In genomic region chr9:73392036-73392435, GRCm38 (mm10) we compare ENCODE assay signal across 29 mouse cellular contexts.
"Had no signal": no experiment of that assay in that cellular context is flagged by ENCODE, and none has a peak within 500 bp of the region (broad histone marks: within the 10 kb centered on the region; RNA-seq: fewer than 3 reads in every experiment).

No protein-coding gene starts in this region.

- H3K9me3 ChIP-seq: heart, embryonic 13.5 days; heart, embryonic 15.5 days; hindbrain, embryonic 10.5 days; hindbrain, embryonic 12.5 days; intestine, embryonic 15.5 days; limb, embryonic 10.5 days; limb, embryonic 12.5 days; liver, embryonic 13.5 days; liver, embryonic 15.5 days had no signal

- H3K4me1 ChIP-seq: heart, embryonic 13.5 days; heart, embryonic 15.5 days; hindbrain, embryonic 10.5 days; hindbrain, embryonic 12.5 days; intestine, embryonic 15.5 days; limb, embryonic 10.5 days; limb, embryonic 12.5 days; liver, embryonic 13.5 days; liver, embryonic 15.5 days had no signal

- H3K4me2 ChIP-seq: heart, embryonic 11.5 days; heart, embryonic 13.5 days; heart, embryonic 15.5 days; hindbrain, embryonic 12.5 days; hindbrain, embryonic 14.5 days; intestine, embryonic 15.5 days; limb, embryonic 12.5 days; liver, embryonic 11.5 days; liver, embryonic 13.5 days; liver, embryonic 15.5 days had no signal

- ATAC-seq: hindbrain, embryonic 16.5 days; inflammation-experienced regulatory T-cells, adult 6 months; intestine, embryonic 15.5 days; intestine, postnatal 0 days; liver, postnatal 0 days had no signal

- H3K27me3 ChIP-seq: heart, embryonic 13.5 days; heart, embryonic 15.5 days; hindbrain, embryonic 12.5 days; intestine, embryonic 15.5 days; limb, embryonic 12.5 days; liver, embryonic 13.5 days; liver, embryonic 15.5 days had no signal

- H3K36me3 ChIP-seq: heart, embryonic 13.5 days; heart, embryonic 15.5 days; hindbrain, embryonic 10.5 days; hindbrain, embryonic 12.5 days; intestine, embryonic 15.5 days; limb, embryonic 10.5 days; limb, embryonic 12.5 days; liver, embryonic 13.5 days; liver, embryonic 15.5 days had no signal

- H3K27ac ChIP-seq: gastrocnemius, adult 2 months; heart, adult 2 months; heart, embryonic 13.5 days; heart, embryonic 15.5 days; hindbrain, embryonic 10.5 days; hindbrain, embryonic 12.5 days; hindbrain, embryonic 14.5 days; intestine, embryonic 15.5 days; layer of hippocampus, adult 2 months; left cerebral cortex, adult 2 months; limb, embryonic 10.5 days; limb, embryonic 12.5 days; liver, embryonic 13.5 days; liver, embryonic 15.5 days had no signal

- H3K4me3 ChIP-seq: gastrocnemius, adult 2 months; heart, adult 2 months; heart, embryonic 13.5 days; heart, embryonic 15.5 days; hindbrain, embryonic 10.5 days; hindbrain, embryonic 12.5 days; intestine, embryonic 15.5 days; layer of hippocampus, adult 2 months; left cerebral cortex, adult 2 months; limb, embryonic 10.5 days; limb, embryonic 12.5 days; liver, embryonic 13.5 days; liver, embryonic 15.5 days had no signal

- DNase-seq: gastrocnemius, adult 2 months; gastrocnemius, postnatal 10 days; gastrocnemius, postnatal 25 days; heart, adult 2 months; heart, postnatal 4 days; kidney, adult 18-20 months; kidney, adult 8-10 months; kidney, postnatal 10 days; kidney, postnatal 25 days; kidney, postnatal 4 days; liver; liver, embryonic 13.5 days; liver, postnatal 0 days had no signal

- H3K9ac ChIP-seq: heart, embryonic 13.5 days; heart, embryonic 15.5 days; hindbrain, embryonic 12.5 days; hindbrain, embryonic 14.5 days; intestine, embryonic 15.5 days; limb, embryonic 12.5 days; liver, embryonic 13.5 days; liver, embryonic 15.5 days; liver, postnatal 0 days had no signal
